Comparison of ENCODE assay signal across 16 mouse cellular contexts in the genomic region with DNA sequence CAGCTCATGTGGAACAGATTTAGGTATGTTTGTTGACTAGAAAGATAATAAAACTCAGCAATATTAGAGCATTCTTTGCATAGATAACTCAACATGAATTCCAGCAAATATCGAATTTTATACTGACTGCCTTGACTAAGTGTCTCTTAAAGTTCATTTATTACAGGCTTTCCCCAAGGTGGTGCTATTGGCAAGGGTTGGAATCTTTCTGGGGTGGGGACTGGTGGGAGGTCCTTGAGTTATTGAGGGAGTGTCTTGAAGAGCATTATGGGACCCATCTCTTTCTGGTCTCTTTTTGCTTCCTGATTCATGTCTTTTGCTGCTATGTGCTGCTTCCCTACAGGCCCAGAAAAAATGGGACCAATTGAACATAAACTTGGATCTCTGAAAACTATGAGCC.
DNase-seq lines count a peak whose midpoint lies in the region; TF ChIP-seq lines count a peak whose summit lies in the region.
"Had no signal": no experiment of that assay in that cellular context is flagged by ENCODE, and none has a peak within 500 bp of the region (broad histone marks: within the 10 kb centered on the region; RNA-seq: fewer than 3 reads in every experiment).

No protein-coding gene starts in this region.

- H3K4me3 ChIP-seq in layer of hippocampus, adult 2 months, result no peak overlapping the region
- H3K4me3 ChIP-seq: heart, embryonic 15.5 days; limb, embryonic 13.5 days; midbrain, embryonic 13.5 days had no signal

- H3K27ac ChIP-seq in layer of hippocampus, adult 2 months, result no peak overlapping the region
- H3K27ac ChIP-seq: heart, embryonic 15.5 days; limb, embryonic 13.5 days; macrophage; midbrain, embryonic 13.5 days had no signal

- no peaks in the 10 kb centered on the region for H3K27me3 ChIP-seq in splenic B cell, adult 2 months (ENCODE audit: control insufficient read depth, insufficient read depth, low read length, poor library complexity, severe bottlenecking)
- H3K27me3 ChIP-seq: heart, embryonic 15.5 days; limb, embryonic 13.5 days; midbrain, embryonic 13.5 days had no signal

- DNase-seq in layer of hippocampus, adult 2 months (ENCODE audit: low spot score in 2 of 2), result no peak
- DNase-seq in layer of hippocampus, postnatal 14 days (ENCODE audit: low spot score in 2 of 2), result no peak
- DNase-seq in ES-CJ7 (ENCODE audit: low read depth, low spot score), result peak; percentile 4
- DNase-seq in embryo, embryonic 11 days, result peak; percentile 43
- DNase-seq in splenic B cell, adult 2 months (ENCODE audit: low read depth, low spot score), result peak; percentile 2
- no peak for DNase-seq in kidney, adult 9 months
- no peak for DNase-seq in adrenal gland, postnatal 4 days (ENCODE audit: low spot score in 2 of 2)
- DNase-seq: adrenal gland, adult 8-10 months; cerebellum, adult 18-20 months; kidney, postnatal 4 days; layer of hippocampus, postnatal 36 days; thymus, postnatal 4 days had no signal

- TF ChIP-seq CTCF in layer of hippocampus, adult 2 months (conservative IDR thresholded peaks at IDR 0.05), result peak; percentile 53

- no peaks in the 10 kb centered on the region for H3K36me3 ChIP-seq in splenic B cell, adult 2 months (ENCODE audit: control insufficient read depth, insufficient read depth, low read length, poor library complexity, severe bottlenecking)
- H3K36me3 ChIP-seq: heart, embryonic 15.5 days; limb, embryonic 13.5 days; midbrain, embryonic 13.5 days had no signal

Comparison
In these comparisons a context has a peak if more than half of its experiments do, and no peak if none do; other contexts are left out.
1. DNase-seq: peak in ES-CJ7 (single experiment), embryo, embryonic 11 days (single experiment) and splenic B cell, adult 2 months (single experiment); none in layer of hippocampus, adult 2 months (0 of 2), layer of hippocampus, postnatal 14 days (0 of 2), kidney, adult 9 months (single experiment) and adrenal gland, postnatal 4 days (0 of 2).